Mouse (Mus musculus) C2C12 (cell line): ENCODE measurements around the gene Unc93b1. TPM values are rescaled to one million over a fixed set of nuclear protein-coding genes. Genes with fewer than 3 reads are reported as not detected.
"Not testable (repeated sequence)": the region's sequence is repeated elsewhere in the genome, so short reads cannot be mapped to it uniquely, and the experiment has no call there.

Source experiments
- H3K27me3 ChIP-seq: one replicate; pipeline ENCODE4 v1.6.1; 2011; ENCODE audit not compliant: control insufficient read depth, insufficient read depth, insufficient read length
- H3K36me3 ChIP-seq: one replicate; pipeline ENCODE4 v1.6.1; 2011; ENCODE audit not compliant: control insufficient read depth, insufficient read depth
- H3K4me3 ChIP-seq: one replicate; pipeline ENCODE4 v1.5.1; 2011; ENCODE audit warnings: mild to moderate bottlenecking, control low read depth; ENCODE audit not compliant: poor library complexity, insufficient read depth, severe bottlenecking
- H3K79me2 ChIP-seq: one replicate; pipeline ENCODE4 v1.6.1; 2011; ENCODE audit not compliant: control insufficient read depth, insufficient read depth
- H3K79me3 ChIP-seq: one replicate; pipeline ENCODE4 v1.6.1; 2011; ENCODE audit warnings: low read depth, control low read depth
- H3ac ChIP-seq: one replicate; pipeline ENCODE3; 2011; ENCODE audit warnings: low read depth; ENCODE audit not compliant: control insufficient read depth, insufficient read length
- CEBPB ChIP-seq: IDR thresholded peaks from one replicate; pipeline ENCODE4 v1.6.1; 2011; ENCODE audit warnings: low read depth, mild to moderate bottlenecking, control low read depth, moderate library complexity
- CTCF ChIP-seq: IDR thresholded peaks from one replicate; pipeline ENCODE4 v1.5.1; 2011; ENCODE audit not compliant: control insufficient read depth, insufficient read depth, insufficient read length
- FOSL1 ChIP-seq: IDR thresholded peaks from one replicate; pipeline ENCODE4 v1.8.0; 2011; ENCODE audit warnings: mild to moderate bottlenecking, low read length; ENCODE audit not compliant: poor library complexity, insufficient read depth, severe bottlenecking
- MAX ChIP-seq: IDR thresholded peaks from one replicate; pipeline ENCODE4 v1.6.1; 2011; ENCODE audit warnings: mild to moderate bottlenecking, control low read depth
- MYOD1 ChIP-seq: IDR thresholded peaks from one replicate; pipeline ENCODE4 v1.6.1; 2011; ENCODE audit warnings: low read depth; ENCODE audit not compliant: control insufficient read depth, insufficient read length
- MYOG ChIP-seq: IDR thresholded peaks from one replicate; pipeline ENCODE4 v1.6.1; 2011; ENCODE audit not compliant: control insufficient read depth, insufficient read length; ENCODE audit errors: extremely low read depth
- USF1 ChIP-seq: IDR thresholded peaks from one replicate; pipeline ENCODE4 v1.6.1; 2011; ENCODE audit warnings: low read depth, mild to moderate bottlenecking, control low read depth, moderate library complexity
- polyA plus RNA-seq: library from polyadenylated mRNA; unstranded; fragments of >200 nt; fragmentation: generic; extraction: Trizol; gene quantifications from one replicate; pipeline ENCODE4 v1.2.1, GENCODE M21; 2012; ENCODE audit warnings: missing spikeins

Gene Unc93b1
- polyA plus RNA-seq, 1 experiment = 0.29 TPM

DNA sequence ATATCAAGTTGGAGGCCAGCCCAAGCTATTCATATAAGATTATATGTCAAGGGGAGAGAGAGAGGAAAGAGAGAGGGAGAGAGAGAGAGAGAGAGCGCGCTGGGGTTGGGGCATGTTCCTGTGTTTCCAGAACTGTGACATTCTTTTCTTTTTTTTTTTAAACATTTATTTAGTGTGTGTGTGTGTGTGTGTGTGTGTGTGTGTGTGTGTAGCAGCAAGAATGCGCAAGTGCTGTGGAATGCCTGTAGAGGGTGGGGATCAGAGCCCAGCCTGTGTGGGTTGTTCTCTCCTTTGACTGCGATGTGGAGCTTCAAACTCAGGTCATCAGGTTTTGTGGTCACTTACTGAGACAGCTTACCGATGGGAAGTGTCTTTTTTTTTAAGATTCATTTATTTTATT, 25.2 kb downstream of the Unc93b1 start:
- Histone ChIP-seq H3K4me3 (no peak overlapping the region), H3K79me2 (no peaks in the 10 kb centered on the region), H3ac (no peak overlapping the region), H3K79me3 (no peaks in the 10 kb centered on the region), H3K27me3 (peaks cover 3% of the 10 kb centered on the region), H3K36me3 (no peaks in the 10 kb centered on the region)
- TF ChIP-seq FOSL1 = no peak
- TF ChIP-seq CTCF = no peak
- no peak for TF ChIP-seq MYOG
- TF ChIP-seq MYOD1 = no peak
- TF ChIP-seq MAX = no peak
- no peak for TF ChIP-seq USF1
- no peak for TF ChIP-seq CEBPB

DNA sequence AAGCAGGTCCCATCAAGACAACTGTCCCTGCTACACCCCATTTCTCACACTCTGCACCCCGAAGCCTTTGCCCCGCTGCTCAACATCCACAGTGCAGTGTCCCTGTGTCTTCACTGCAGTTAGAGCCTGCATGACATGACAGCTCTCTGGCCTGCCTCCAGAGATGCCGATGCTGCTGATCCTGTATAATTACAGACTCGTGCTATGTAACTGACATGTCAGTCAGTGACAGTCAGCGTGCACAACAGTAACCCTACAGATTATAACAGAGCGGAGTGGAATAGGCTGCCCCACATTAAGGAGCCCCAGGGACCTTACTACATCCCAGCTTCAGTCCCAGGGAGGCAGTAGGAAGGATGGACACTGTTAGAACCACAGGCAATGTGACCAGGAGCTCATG, 26.8 kb downstream of the Unc93b1 start:
- not testable (repeated sequence) for H3K79me3 ChIP-seq, H3K4me3 ChIP-seq, H3K27me3 ChIP-seq, H3ac ChIP-seq, H3K79me2 ChIP-seq, H3K36me3 ChIP-seq

DNA sequence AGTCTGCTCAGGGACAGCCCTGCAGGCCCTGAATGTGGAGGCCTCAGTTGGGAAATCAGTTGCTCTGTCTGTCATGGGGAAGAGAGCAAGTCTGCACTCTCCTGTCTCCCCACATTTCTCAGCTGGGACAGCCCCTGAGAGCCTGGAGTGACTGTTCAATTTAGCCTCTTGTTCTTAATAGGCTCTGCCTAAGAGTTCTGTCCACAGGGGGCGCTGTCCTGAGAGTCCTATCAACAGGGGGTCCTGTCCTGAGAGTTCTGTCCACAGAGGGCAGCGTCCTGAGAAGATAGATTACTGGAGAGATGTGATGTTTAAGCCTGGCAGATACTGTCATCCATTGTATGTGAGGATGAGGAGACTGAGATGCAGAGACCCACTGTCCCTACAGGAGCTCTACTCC, 27.5 kb downstream of the Unc93b1 start:
- Histone ChIP-seq H3K79me3 (no peaks in the 10 kb centered on the region), H3K27me3 (peaks cover 3% of the 10 kb centered on the region), H3K36me3 (no peaks in the 10 kb centered on the region), H3K4me3 (no peak overlapping the region), H3ac (no peak overlapping the region), H3K79me2 (no peaks in the 10 kb centered on the region)
- TF ChIP-seq USF1 (no peak), MAX (no peak), MYOG (no peak), CEBPB (no peak), CTCF (no peak), MYOD1 (no peak), FOSL1 (no peak)

DNA sequence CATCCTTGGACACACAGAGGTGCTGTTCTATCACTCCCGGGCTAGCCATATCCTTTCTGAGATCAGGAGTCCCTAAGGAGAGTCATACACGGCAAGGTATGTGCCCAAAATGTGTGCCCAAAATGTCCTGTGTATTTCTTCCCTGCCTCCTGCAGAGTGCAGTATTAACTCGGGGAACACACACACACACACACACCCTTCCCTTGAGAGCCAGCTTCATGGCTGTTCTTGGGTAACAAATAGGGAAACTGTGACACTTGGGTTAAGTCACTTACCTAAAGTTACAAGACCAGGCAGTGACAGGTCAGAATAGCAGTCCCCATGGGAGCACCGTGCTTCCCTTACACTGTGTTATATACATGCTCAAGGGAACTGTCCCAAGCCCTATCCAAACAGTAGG, 29.0 kb downstream of the Unc93b1 start:
- no peak for TF ChIP-seq MYOG
- TF ChIP-seq CEBPB = no peak
- TF ChIP-seq MYOD1 = no peak
- no peak for TF ChIP-seq CTCF
- TF ChIP-seq USF1 = no peak
- no peak for TF ChIP-seq MAX
- TF ChIP-seq FOSL1 = no peak
- Histone ChIP-seq H3K79me2 (no peaks in the 10 kb centered on the region), H3K4me3 (no peak overlapping the region), H3K79me3 (no peaks in the 10 kb centered on the region), H3K27me3 (peaks cover 3% of the 10 kb centered on the region), H3K36me3 (no peaks in the 10 kb centered on the region), H3ac (no peak overlapping the region)

DNA sequence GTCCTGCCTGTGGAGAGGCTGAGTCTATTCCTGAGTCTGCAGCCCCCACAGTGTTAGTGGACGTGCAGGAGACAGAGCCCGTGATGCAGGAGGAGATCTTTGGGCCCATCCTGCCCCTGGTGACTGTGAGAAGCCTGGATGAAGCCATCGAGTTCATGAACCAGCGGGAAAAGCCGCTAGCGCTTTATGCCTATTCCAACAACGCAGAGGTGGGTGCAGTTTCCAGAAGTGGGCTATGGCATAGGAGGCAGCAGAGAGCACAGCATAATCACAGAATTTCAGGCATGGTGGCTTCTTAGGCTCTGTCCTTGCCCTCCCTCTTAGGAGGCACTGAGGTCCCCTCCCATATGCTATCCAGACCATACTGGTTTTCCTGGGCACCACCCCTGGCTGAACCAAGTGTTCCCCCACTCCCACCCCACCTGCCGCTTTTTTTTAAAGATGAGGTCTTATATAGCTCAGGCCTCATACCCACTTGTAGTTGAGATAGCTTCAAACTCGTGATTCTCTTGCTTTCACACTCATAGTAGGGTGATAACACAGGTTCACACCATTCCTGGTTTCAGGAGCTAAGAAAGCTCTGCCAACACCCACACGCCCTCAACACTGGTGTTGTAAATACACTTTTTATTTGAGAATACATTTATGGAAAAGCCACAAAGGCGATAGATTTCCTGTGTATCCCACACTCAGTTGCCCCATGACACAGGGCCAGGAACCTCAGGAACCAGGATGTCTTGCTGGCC, 31.5 kb downstream of the Unc93b1 start:
- H3K4me3 ChIP-seq = no peak overlapping the region
- no peaks in the 10 kb centered on the region for H3K36me3 ChIP-seq
- H3K79me2 ChIP-seq = no peaks in the 10 kb centered on the region
- no peak for TF ChIP-seq CEBPB
- no peak for TF ChIP-seq MAX
- no peak for TF ChIP-seq FOSL1
- TF ChIP-seq CTCF = no peak
- TF ChIP-seq USF1 = no peak
- TF ChIP-seq MYOG = no peak
- TF ChIP-seq MYOD1 = no peak
- no peak overlapping the region for H3ac ChIP-seq
- H3K27me3 ChIP-seq = peaks cover 6% of the 10 kb centered on the region
- no peaks in the 10 kb centered on the region for H3K79me3 ChIP-seq

DNA sequence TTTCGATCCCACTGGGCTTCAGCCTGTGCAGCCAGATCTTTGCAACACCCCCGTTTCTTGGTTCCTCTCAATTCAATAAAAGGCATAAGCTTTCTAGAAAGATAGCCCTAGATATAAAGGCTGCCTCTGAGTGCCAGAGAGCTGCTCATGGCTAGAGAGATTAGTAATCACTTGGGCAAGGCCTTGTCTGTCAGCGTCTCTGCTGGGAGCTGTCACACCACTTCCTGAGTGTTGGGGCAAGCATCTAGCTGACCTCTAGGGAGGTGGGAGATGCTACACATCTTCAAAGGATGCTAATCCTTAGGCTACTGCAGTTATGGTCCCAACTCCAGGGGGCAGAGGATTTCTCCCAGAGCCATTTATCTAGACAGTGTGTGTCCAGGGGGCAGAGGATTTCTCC, 32.3 kb downstream of the Unc93b1 start:
- no peaks in the 10 kb centered on the region for H3K79me2 ChIP-seq
- H3K27me3 ChIP-seq = peaks cover 6% of the 10 kb centered on the region
- no peaks in the 10 kb centered on the region for H3K79me3 ChIP-seq
- no peak overlapping the region for H3ac ChIP-seq
- no peaks in the 10 kb centered on the region for H3K36me3 ChIP-seq
- TF ChIP-seq MYOD1 (no peak), USF1 (no peak), MYOG (no peak), MAX (no peak), FOSL1 (no peak), CTCF (no peak), CEBPB (no peak)
- H3K4me3 ChIP-seq = no peak overlapping the region
